Mouse (Mus musculus) embryonic facial prominence, embryonic 12.5 days (tissue): ENCODE data around the gene Olfr985. TPM values are rescaled to one million over a fixed set of nuclear protein-coding genes. Genes with fewer than 3 reads are reported as not detected.

Source experiments
- ATAC-seq: fragments of 200-750 bp; cut with Nextera tagmentation; 2 replicates; pipeline ENCODE4 v1.8.0; 2017; ENCODE audit not compliant: insufficient number of reproducible peaks, insufficient read depth, low FRiP score, low TSS enrichment
- H3K27ac ChIP-seq: fragments of 300-500 bp; sonication (generic); 2 replicates; pipeline ENCODE4 v1.5.1; 2016; ENCODE audit warnings: mild to moderate bottlenecking
- H3K27me3 ChIP-seq: fragments of 300-500 bp; sonication (generic); 2 replicates; pipeline ENCODE4 v1.6.1; 2016; ENCODE audit warnings: mild to moderate bottlenecking, moderate library complexity
- H3K36me3 ChIP-seq: fragments of 300-500 bp; sonication (generic); 2 replicates; pipeline ENCODE4 v1.6.1; 2016; ENCODE audit warnings: mild to moderate bottlenecking
- H3K4me1 ChIP-seq: fragments of 300-500 bp; sonication (generic); 2 replicates; pipeline ENCODE4 v1.6.1; 2016
- H3K4me2 ChIP-seq: fragments of 300-500 bp; sonication (generic); replicated peaks from 2 replicates; pipeline ENCODE4 v1.6.1; 2016; ENCODE audit warnings: mild to moderate bottlenecking, moderate library complexity
- H3K4me3 ChIP-seq: fragments of 300-500 bp; sonication (generic); 2 replicates; pipeline ENCODE4 v1.5.1; 2016; ENCODE audit warnings: mild to moderate bottlenecking
- H3K9ac ChIP-seq: fragments of 300-500 bp; sonication (generic); 2 replicates; pipeline ENCODE4 v1.6.1; 2016; ENCODE audit warnings: mild to moderate bottlenecking, moderate library complexity
- H3K9me3 ChIP-seq: fragments of 300-500 bp; sonication (generic); 2 replicates; pipeline ENCODE4 v1.6.1; 2016; ENCODE audit warnings: mild to moderate bottlenecking, moderate library complexity
- WGBS: fragments of 180-500 bp; shearing (Covaris S2); methylation state at CpG from one replicate; pipeline ENCODE4 v1.1.7; 2016; 5-methylcytosine and 5-hydroxymethylcytosine counted together
- polyA plus RNA-seq: library from polyadenylated mRNA; unstranded; fragments of >200 nt; fragmentation: Nextera tagmentation; extraction: Ambion mirVana; gene quantifications from 2 replicates; pipeline ENCODE4 v1.2.1, GENCODE M21; 2016

Gene Olfr985
- not detected in 2 replicates for polyA plus RNA-seq

GRCm38 (mm10) chr9:40130084-40130483 is at the start of gene Olfr985:
Olfr985 (minus strand) TSS chr9:40130184.
- ATAC-seq, result no peak
- H3K4me2 ChIP-seq, result no peak within 1 kb of the TSS
- no peaks in the 10 kb centered on the region for H3K4me1 ChIP-seq
- H3K27ac ChIP-seq, result no peak within 1 kb of the TSS
- H3K36me3 ChIP-seq, result no peaks in the 10 kb centered on the region
- WGBS, result 73% methylated on average over 1 of the region's 1 CpGs
- H3K9ac ChIP-seq, result no peak within 1 kb of the TSS
- H3K9me3 ChIP-seq, result no peaks in the 10 kb centered on the region
- no peaks in the 10 kb centered on the region for H3K27me3 ChIP-seq
- no peak within 1 kb of the TSS for H3K4me3 ChIP-seq

GRCm38 (mm10) chr9:40177017-40177416 is 47.0 kb upstream of the Olfr985 start:
- 83% methylated on average over 6 of the region's 6 CpGs for WGBS
- no peak for ATAC-seq
- Histone ChIP-seq H3K9ac (no peak overlapping the region), H3K36me3 (no peaks in the 10 kb centered on the region), H3K9me3 (no peaks in the 10 kb centered on the region), H3K27ac (no peak overlapping the region), H3K4me1 (no peaks in the 10 kb centered on the region), H3K4me2 (no peak overlapping the region), H3K27me3 (no peaks in the 10 kb centered on the region), H3K4me3 (no peak overlapping the region)

DNA sequence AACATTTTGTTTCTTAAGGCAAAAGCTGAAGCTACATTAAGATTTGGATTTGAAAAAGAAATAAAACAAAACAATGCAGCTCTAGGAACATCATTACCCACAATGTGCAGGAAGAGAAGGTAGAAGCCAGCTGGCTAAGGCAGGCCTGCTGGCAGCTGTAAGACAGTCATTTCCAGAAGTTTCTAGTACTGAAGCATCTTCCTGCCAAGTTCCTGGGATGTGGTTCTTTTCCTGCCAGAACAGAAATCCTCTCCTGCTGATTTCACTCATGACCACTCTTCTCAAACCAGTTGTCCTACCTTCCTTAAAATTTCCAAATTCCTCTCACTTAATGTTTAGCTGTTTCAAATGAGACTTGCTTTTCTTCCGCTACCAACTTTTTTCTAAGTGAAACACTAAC is 36.5 kb upstream of the Olfr985 start:
- no peaks in the 10 kb centered on the region for H3K4me1 ChIP-seq
- H3K36me3 ChIP-seq, result no peaks in the 10 kb centered on the region
- H3K4me3 ChIP-seq, result no peak overlapping the region
- H3K27me3 ChIP-seq, result no peaks in the 10 kb centered on the region
- WGBS, result 96% methylated on average over 1 of the region's 1 CpGs
- no peaks in the 10 kb centered on the region for H3K9me3 ChIP-seq
- no peak for ATAC-seq
- no peak overlapping the region for H3K4me2 ChIP-seq
- no peak overlapping the region for H3K9ac ChIP-seq
- no peak overlapping the region for H3K27ac ChIP-seq

DNA sequence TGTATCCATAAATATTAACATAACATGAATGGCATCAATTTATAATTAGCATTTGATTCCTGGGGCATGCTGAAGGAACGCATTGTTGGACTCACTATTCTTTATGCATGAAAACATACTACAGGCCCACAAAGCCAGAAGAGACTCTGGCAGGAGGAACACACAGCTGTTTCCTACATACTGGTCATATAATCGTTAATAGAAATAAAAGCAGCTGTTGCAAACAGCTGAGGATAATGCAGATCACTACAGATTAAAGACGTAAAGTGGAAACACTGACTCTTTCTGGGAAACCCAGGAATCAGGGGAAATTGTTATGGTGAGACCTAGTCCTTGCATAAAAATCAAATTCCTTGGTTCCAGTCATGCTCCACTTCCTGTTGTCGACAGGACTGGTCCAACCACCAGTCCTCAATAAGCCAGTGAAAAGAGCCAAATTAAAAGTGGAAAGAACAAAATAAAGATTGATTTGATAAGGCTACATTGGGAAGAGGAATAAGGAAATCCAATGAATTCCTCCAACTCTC is 25.2 kb upstream of the Olfr985 start:
- WGBS, result 68% methylated on average over 4 of the region's 4 CpGs
- H3K36me3 ChIP-seq, result no peaks in the 10 kb centered on the region
- no peak for ATAC-seq

GRCm38 (mm10) chr9:40141544-40141943 is 11.6 kb upstream of the Olfr985 start:
- WGBS, result 49% methylated on average over 1 of the region's 1 CpGs
- Histone ChIP-seq H3K27ac (no peak overlapping the region), H3K4me1 (no peaks in the 10 kb centered on the region), H3K9me3 (no peaks in the 10 kb centered on the region), H3K27me3 (no peaks in the 10 kb centered on the region), H3K4me3 (no peak overlapping the region), H3K36me3 (no peaks in the 10 kb centered on the region), H3K4me2 (no peak overlapping the region), H3K9ac (no peak overlapping the region)
- ATAC-seq, result no peak

More for the DNA sequence above, 25.2 kb upstream of the Olfr985 start:
- H3K9me3 ChIP-seq, result no peaks in the 10 kb centered on the region
- H3K9ac ChIP-seq, result no peak overlapping the region
- H3K4me2 ChIP-seq, result no peak overlapping the region
- no peaks in the 10 kb centered on the region for H3K27me3 ChIP-seq
- H3K4me3 ChIP-seq, result no peak overlapping the region
- no peaks in the 10 kb centered on the region for H3K4me1 ChIP-seq
- H3K27ac ChIP-seq, result no peak overlapping the region

DNA sequence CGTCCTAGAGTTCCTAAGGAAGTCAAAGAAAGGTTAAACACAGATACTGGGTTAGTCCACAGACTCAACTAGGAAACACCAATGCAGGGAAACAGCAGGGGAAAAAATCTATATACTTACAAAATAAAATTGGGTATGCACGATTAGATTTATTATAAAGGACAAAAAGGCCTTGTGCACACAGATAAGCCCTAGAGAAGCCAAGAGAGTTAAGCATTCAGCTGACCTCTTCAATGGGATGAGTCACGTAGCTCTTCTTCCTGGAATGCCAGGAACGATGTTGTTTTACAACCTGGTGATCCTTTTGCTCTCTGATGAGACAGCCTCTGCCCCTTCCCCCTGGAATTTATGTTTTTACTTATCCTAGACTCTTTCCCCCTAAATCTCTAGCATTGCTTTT is 9.5 kb upstream of the Olfr985 start:
- no peak overlapping the region for H3K4me2 ChIP-seq
- H3K4me3 ChIP-seq, result no peak overlapping the region
- H3K27ac ChIP-seq, result no peak overlapping the region
- no peaks in the 10 kb centered on the region for H3K4me1 ChIP-seq
- H3K36me3 ChIP-seq, result no peaks in the 10 kb centered on the region
- no peaks in the 10 kb centered on the region for H3K9me3 ChIP-seq
- H3K27me3 ChIP-seq, result no peaks in the 10 kb centered on the region
- 70% methylated on average over 4 of the region's 4 CpGs for WGBS
- ATAC-seq, result no peak
- no peak overlapping the region for H3K9ac ChIP-seq

GRCm38 (mm10) chr9:40136987-40137688 is 7.2 kb upstream of the Olfr985 start:
- 79% methylated on average over 6 of the region's 6 CpGs for WGBS
- H3K27me3 ChIP-seq, result no peaks in the 10 kb centered on the region
- ATAC-seq, result no peak

DNA sequence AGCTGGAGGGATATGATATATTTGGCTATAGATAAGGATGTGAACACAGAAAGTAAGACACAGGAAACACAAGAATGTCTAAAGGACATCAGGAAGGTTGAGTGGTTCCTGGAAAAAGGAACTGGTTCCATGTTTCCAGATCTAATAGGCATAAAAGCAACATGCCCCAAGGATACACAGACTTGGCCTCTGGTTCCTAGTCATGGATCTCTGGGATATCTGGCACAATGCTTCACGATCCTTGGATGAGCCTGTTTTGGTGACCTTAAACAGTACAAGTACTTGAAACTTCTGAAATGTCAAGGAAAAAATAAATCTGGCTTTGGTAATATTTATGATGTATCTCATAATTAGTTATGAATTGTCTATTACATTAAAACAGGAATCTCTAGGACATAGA is 572 bp upstream of the Olfr985 start:
- Histone ChIP-seq H3K9me3 (no peaks in the 10 kb centered on the region), H3K27ac (no peak overlapping the region), H3K9ac (no peak overlapping the region), H3K36me3 (no peaks in the 10 kb centered on the region), H3K4me1 (no peaks in the 10 kb centered on the region), H3K27me3 (no peaks in the 10 kb centered on the region), H3K4me2 (no peak overlapping the region), H3K4me3 (no peak overlapping the region)
- 86% methylated on average over 1 of the region's 1 CpGs for WGBS
- no peak for ATAC-seq

More at GRCm38 (mm10) chr9:40136987-40137688, 7.2 kb upstream of the Olfr985 start:
- Histone ChIP-seq H3K4me1 (no peaks in the 10 kb centered on the region), H3K9me3 (no peaks in the 10 kb centered on the region), H3K4me3 (no peak overlapping the region), H3K4me2 (no peak overlapping the region), H3K9ac (no peak overlapping the region), H3K27ac (no peak overlapping the region), H3K36me3 (no peaks in the 10 kb centered on the region)

DNA sequence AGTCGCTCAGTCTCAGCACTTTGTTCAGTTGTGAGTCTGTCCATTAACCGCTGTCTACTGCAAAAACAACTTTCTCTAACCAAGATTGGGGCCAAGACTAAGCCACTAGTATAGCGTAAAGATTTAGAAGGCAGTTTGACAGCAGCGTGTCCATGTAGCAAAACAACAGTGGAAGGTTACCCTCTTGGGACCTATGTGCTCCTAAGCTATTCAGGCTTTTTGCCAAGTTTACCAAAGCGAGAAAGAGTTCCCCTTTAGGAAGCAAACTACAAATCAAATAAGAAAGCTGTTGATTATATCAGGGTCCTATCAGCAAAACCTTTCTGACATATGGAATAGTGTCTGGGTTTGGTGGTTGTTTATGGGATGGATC is 12.7 kb downstream of the Olfr985 start:
- Histone ChIP-seq H3K4me2 (no peak overlapping the region), H3K4me3 (no peak overlapping the region), H3K9me3 (no peaks in the 10 kb centered on the region), H3K9ac (no peak overlapping the region), H3K4me1 (no peaks in the 10 kb centered on the region; the same call in 1 of the 2 replicates), H3K36me3 (no peaks in the 10 kb centered on the region), H3K27ac (no peak overlapping the region), H3K27me3 (no peaks in the 10 kb centered on the region)
- 74% methylated on average over 5 of the region's 5 CpGs for WGBS
- ATAC-seq, result no peak

DNA sequence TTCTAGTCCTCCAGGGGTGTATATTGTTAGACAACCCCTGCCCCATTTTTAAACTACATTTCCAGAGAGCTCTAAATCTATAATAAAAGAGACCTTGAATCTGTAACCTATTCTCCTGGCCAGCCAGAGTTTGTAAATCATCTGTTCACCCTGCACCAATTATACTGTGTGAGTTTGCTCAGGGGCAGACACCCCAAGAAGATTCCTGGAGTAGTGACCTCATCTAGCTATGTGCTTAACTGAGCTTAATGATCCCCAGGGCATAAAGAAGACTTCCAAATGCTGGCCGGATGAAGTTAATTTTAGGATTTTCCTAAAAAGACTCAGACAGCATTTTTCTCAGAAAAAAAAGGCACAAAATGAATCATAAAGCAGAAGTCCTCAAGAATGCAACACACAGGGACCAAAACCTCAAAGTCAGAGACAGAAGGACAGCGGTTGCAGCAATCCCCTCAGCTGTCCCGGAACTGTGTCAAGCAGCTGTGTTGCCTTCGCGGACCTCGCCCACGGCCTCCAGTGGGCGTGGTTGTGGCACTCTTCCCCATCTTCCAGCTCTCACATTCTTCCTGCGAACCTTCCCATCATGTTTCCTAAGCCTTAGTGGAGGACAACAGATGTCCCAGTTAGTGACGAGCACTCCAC is 13.2 kb downstream of the Olfr985 start:
- WGBS, result 55% methylated on average over 10 of the region's 10 CpGs
- H3K9me3 ChIP-seq, result no peaks in the 10 kb centered on the region
- no peaks in the 10 kb centered on the region for H3K27me3 ChIP-seq
- H3K9ac ChIP-seq, result no peak overlapping the region
- no peaks in the 10 kb centered on the region; the same call in 1 of the 2 replicates for H3K4me1 ChIP-seq
- no peak overlapping the region for H3K4me2 ChIP-seq
- 0 out of 2 replicates have a peak, but pooled peaks have one; percentile 22 for ATAC-seq
- no peak overlapping the region for H3K4me3 ChIP-seq
- no peak overlapping the region for H3K27ac ChIP-seq
- no peaks in the 10 kb centered on the region for H3K36me3 ChIP-seq

DNA sequence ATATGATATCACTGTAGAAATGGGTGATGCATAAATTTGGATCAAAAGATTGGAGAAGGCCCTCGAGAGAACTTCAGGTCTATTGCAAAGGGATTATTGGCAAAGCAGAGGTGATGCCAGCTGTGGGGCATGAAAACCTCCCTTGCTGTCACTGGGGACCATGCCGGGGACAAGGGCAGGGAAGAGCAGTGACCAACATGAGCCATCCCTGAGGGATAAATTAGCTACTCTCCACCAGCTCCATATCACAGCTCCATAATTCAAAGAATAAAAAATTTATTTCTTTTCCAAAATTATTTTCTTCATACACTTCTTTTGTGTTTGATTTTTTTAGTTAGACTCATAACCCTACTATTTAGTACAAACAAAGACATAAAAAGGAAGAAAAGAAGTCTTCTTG is 15.9 kb downstream of the Olfr985 start, which contains the start of gene Olfr984:
TSS of gene Olfr984 (minus strand) at position 101 of the 400 bp plus-strand sequence.
- Histone ChIP-seq H3K27ac (no peak within 1 kb of the TSS), H3K27me3 (no peaks in the 10 kb centered on the region), H3K4me1 (no peaks in the 10 kb centered on the region; the same call in 1 of the 2 replicates), H3K36me3 (no peaks in the 10 kb centered on the region), H3K4me3 (no peak within 1 kb of the TSS), H3K4me2 (no peak within 1 kb of the TSS), H3K9me3 (no peaks in the 10 kb centered on the region), H3K9ac (no peak within 1 kb of the TSS)
- WGBS, result 88% methylated on average over 2 of the region's 2 CpGs
- ATAC-seq, result no peak

DNA sequence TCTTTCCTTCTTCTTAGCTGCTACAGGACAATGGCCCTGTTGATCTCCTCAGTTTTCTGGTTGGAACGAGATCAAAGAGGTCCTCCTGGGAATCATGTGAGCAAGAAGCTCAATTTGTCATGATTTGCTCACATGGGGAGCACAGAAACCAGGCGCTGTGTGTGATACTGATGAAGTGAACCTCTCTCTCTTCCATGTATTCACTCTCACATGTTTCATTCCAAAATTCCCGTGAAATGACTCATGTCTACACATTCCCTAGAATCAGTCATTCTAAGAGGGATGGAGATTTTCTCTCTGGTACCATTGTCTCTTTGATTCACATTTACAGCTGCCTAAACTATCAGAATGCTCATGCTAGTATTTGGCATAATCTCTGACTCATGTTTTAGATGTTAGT is 35.2 kb downstream of the Olfr985 start:
- ATAC-seq, result no peak
- no peaks in the 10 kb centered on the region for H3K4me1 ChIP-seq
- no peaks in the 10 kb centered on the region for H3K9me3 ChIP-seq
- H3K4me3 ChIP-seq, result no peak overlapping the region
- H3K36me3 ChIP-seq, result no peaks in the 10 kb centered on the region
- no peak overlapping the region for H3K4me2 ChIP-seq
- H3K27ac ChIP-seq, result no peak overlapping the region
- no peak overlapping the region for H3K9ac ChIP-seq
- 56% methylated on average over 3 of the region's 3 CpGs for WGBS
- H3K27me3 ChIP-seq, result no peaks in the 10 kb centered on the region
